Mouse (Mus musculus) midbrain, embryonic 16.5 days (tissue): Measurements from ENCODE around the gene Samsn1. TPM values are rescaled to one million over a fixed set of nuclear protein-coding genes. Genes with fewer than 3 reads are reported as not detected.

Experiments
- ATAC-seq: fragments of 200-750 bp; cut with Nextera tagmentation; 2 replicates; pipeline ENCODE4 v1.8.0; 2017; ENCODE audit warnings: moderate TSS enrichment
- H3K27ac ChIP-seq: fragments of 300-500 bp; sonication (generic); 2 replicates; pipeline ENCODE4 v1.5.1; 2014; ENCODE audit warnings: mild to moderate bottlenecking, low read length, mixed read lengths
- H3K27me3 ChIP-seq: fragments of 300-500 bp; sonication (generic); 2 replicates; pipeline ENCODE4 v1.6.1; 2014; ENCODE audit warnings: low read depth, low read length, mixed read lengths; ENCODE audit not compliant: control insufficient read depth, insufficient read depth
- H3K36me3 ChIP-seq: fragments of 300-500 bp; sonication (generic); 2 replicates; pipeline ENCODE4 v1.6.1; 2014; ENCODE audit warnings: mild to moderate bottlenecking, low read length, moderate library complexity, mixed read lengths; ENCODE audit not compliant: control insufficient read depth, insufficient read depth
- H3K4me1 ChIP-seq: fragments of 300-500 bp; sonication (generic); 2 replicates; pipeline ENCODE4 v1.6.1; 2014; ENCODE audit warnings: mild to moderate bottlenecking, low read length, mixed read lengths; ENCODE audit not compliant: control insufficient read depth, insufficient read depth
- H3K4me2 ChIP-seq: fragments of 300-500 bp; sonication (generic); 2 replicates; pipeline ENCODE4 v1.6.1; 2014; ENCODE audit warnings: mild to moderate bottlenecking, low read length, mixed read lengths
- H3K4me3 ChIP-seq: fragments of 300-500 bp; sonication (generic); 2 replicates; pipeline ENCODE4 v1.5.1; 2014; ENCODE audit warnings: low read depth, mild to moderate bottlenecking, low read length, moderate library complexity, mixed read lengths
- H3K9ac ChIP-seq: fragments of 300-500 bp; sonication (generic); 2 replicates; pipeline ENCODE4 v1.6.1; 2014; ENCODE audit warnings: low read depth, low read length, mixed read lengths
- H3K9me3 ChIP-seq: fragments of 300-500 bp; sonication (generic); replicated peaks from 2 replicates; pipeline ENCODE4 v1.6.1; 2014; ENCODE audit warnings: mild to moderate bottlenecking, low read length, mixed read lengths; ENCODE audit not compliant: control insufficient read depth, poor library complexity, severe bottlenecking
- WGBS: fragments of 180-500 bp; shearing (Covaris S2); extraction: QIAGEN DNeasy Blood & Tissue Kit; methylation state at CpG from one replicate; pipeline ENCODE4 v1.1.7; 2014; 5-methylcytosine and 5-hydroxymethylcytosine counted together
- polyA plus RNA-seq: library from polyadenylated mRNA; unstranded; fragments of >200 nt; fragmentation: Nextera tagmentation; extraction: Ambion mirVana; gene quantifications from 2 replicates; pipeline ENCODE4 v1.2.1, GENCODE M21; 2015

Gene Samsn1
- polyA plus RNA-seq, 1 experiment from 2014 or later = 1.1 TPM

- H3K27me3 ChIP-seq = no peaks in the 10 kb centered on the region
- 58% methylated on average over 2 of the region's 2 CpGs for WGBS
- H3K36me3 ChIP-seq = no peaks in the 10 kb centered on the region
- no peak overlapping the region for H3K9ac ChIP-seq
- ATAC-seq = no peak
- H3K27ac ChIP-seq = no peak overlapping the region
- no peak overlapping the region for H3K4me2 ChIP-seq
- H3K4me1 ChIP-seq = no peaks in the 10 kb centered on the region
- H3K9me3 ChIP-seq = no peaks in the 10 kb centered on the region
- H3K4me3 ChIP-seq = no peak overlapping the region
Observed at GRCm38 (mm10) chr16:75874508-75874907, 147.6 kb downstream of the Samsn1 start.

DNA sequence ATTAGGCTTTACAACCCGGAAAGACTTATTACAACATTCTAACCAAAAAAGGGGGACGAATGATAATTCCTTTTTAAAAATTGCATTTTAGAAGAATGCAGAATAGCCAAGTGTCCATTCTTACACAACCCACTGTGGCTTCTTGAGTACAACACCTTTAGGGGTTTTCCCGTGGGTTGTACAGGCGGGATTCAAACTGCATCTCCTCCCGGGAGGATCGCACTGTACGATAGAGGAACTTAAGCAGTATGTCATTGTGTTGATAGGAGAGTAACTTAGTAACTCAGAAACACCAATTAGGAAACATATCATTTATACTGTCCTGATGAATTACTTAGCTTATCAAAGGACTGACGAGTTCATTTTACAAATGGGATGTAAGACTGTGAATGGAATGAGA lies 149.8 kb downstream of the Samsn1 start:
- Histone ChIP-seq H3K9ac (no peak overlapping the region), H3K27ac (no peak overlapping the region), H3K9me3 (no peaks in the 10 kb centered on the region), H3K4me2 (no peak overlapping the region), H3K4me3 (no peak overlapping the region), H3K36me3 (no peaks in the 10 kb centered on the region), H3K4me1 (no peaks in the 10 kb centered on the region), H3K27me3 (no peaks in the 10 kb centered on the region)
- WGBS = 84% methylated on average over 8 of the region's 8 CpGs
- no peak for ATAC-seq

- no peak overlapping the region for H3K9ac ChIP-seq
- H3K4me2 ChIP-seq = no peak overlapping the region
- H3K4me3 ChIP-seq = no peak overlapping the region
- no peaks in the 10 kb centered on the region for H3K9me3 ChIP-seq
- 90% methylated on average over 6 of the region's 6 CpGs for WGBS
- no peak overlapping the region for H3K27ac ChIP-seq
- no peak for ATAC-seq
- H3K36me3 ChIP-seq = no peaks in the 10 kb centered on the region
- no peaks in the 10 kb centered on the region for H3K27me3 ChIP-seq
- no peaks in the 10 kb centered on the region for H3K4me1 ChIP-seq
Observed at GRCm38 (mm10) chr16:75867400-75867799, 154.7 kb downstream of the Samsn1 start.

DNA sequence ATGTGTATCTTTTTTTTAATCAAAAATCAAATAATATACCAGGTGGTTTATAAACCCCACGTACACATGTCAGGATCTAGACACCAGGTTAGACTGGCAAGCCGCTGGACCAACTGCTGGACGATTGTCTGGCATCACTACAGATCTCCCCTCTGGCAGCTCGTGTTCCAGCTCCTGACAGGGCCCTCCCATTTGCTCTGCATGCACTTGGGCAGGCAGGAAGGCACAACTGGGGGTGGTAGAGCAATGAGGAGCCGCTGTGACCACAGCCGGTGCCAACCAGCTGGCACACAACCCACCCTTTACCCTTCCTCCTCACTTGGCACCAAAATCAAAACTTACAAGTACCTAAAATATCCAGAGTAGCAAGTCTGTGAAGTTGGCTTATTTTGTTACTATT lies 156.6 kb downstream of the Samsn1 start:
- H3K9ac ChIP-seq = no peak overlapping the region
- H3K27me3 ChIP-seq = no peaks in the 10 kb centered on the region
- no peak overlapping the region for H3K27ac ChIP-seq
- no peaks in the 10 kb centered on the region for H3K36me3 ChIP-seq
- WGBS = 88% methylated on average over 6 of the region's 6 CpGs
- H3K4me3 ChIP-seq = no peak overlapping the region
- no peaks in the 10 kb centered on the region for H3K4me1 ChIP-seq
- no peak for ATAC-seq
- no peak overlapping the region for H3K4me2 ChIP-seq
- H3K9me3 ChIP-seq = no peaks in the 10 kb centered on the region

DNA sequence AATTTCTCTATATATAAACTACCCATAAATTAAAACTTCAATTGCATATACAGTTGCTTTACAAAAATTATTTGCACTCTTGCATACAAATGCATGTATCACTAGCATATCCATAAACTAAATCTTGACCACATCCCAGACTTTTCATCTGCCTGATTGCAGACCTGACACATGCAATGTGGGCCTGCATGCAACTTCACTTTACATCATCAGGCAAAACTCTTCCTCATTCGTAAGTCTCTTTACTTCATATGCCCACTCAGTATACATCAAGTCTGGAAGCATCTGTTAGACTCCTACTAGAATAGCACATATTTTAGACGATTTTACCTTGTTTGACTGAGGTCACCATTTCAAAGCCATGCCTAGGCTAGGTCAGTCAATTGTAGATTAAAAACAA lies 157.4 kb downstream of the Samsn1 start:
- H3K4me2 ChIP-seq = no peak overlapping the region
- no peaks in the 10 kb centered on the region for H3K36me3 ChIP-seq
- H3K4me3 ChIP-seq = no peak overlapping the region
- ATAC-seq = no peak
- no peaks in the 10 kb centered on the region for H3K27me3 ChIP-seq
- H3K9ac ChIP-seq = no peak overlapping the region
- no peaks in the 10 kb centered on the region for H3K4me1 ChIP-seq
- 88% methylated on average over 2 of the region's 2 CpGs for WGBS
- H3K27ac ChIP-seq = no peak overlapping the region
- no peaks in the 10 kb centered on the region for H3K9me3 ChIP-seq

- ATAC-seq = no peak
- Histone ChIP-seq H3K36me3 (no peaks in the 10 kb centered on the region), H3K4me1 (no peaks in the 10 kb centered on the region), H3K4me3 (no peak overlapping the region), H3K27me3 (no peaks in the 10 kb centered on the region), H3K9me3 (no peaks in the 10 kb centered on the region), H3K4me2 (no peak overlapping the region), H3K27ac (no peak overlapping the region), H3K9ac (no peak overlapping the region)
- WGBS = 82% methylated on average over 2 of the region's 2 CpGs
Observed at GRCm38 (mm10) chr16:75856343-75856742, 165.7 kb downstream of the Samsn1 start.

GRCm38 (mm10) chr16:75855402-75855801 lies 166.7 kb downstream of the Samsn1 start:
- Histone ChIP-seq H3K27ac (no peak overlapping the region), H3K27me3 (no peaks in the 10 kb centered on the region), H3K9ac (no peak overlapping the region), H3K36me3 (no peaks in the 10 kb centered on the region), H3K9me3 (no peaks in the 10 kb centered on the region), H3K4me3 (no peak overlapping the region), H3K4me1 (no peaks in the 10 kb centered on the region), H3K4me2 (no peak overlapping the region)
- WGBS = 93% methylated on average over 7 of the region's 7 CpGs
- ATAC-seq = no peak

- ATAC-seq = no peak
- Histone ChIP-seq H3K4me3 (no peak overlapping the region), H3K9ac (no peak overlapping the region), H3K27me3 (no peaks in the 10 kb centered on the region), H3K4me2 (no peak overlapping the region), H3K9me3 (no peaks in the 10 kb centered on the region), H3K36me3 (no peaks in the 10 kb centered on the region), H3K27ac (no peak overlapping the region), H3K4me1 (no peaks in the 10 kb centered on the region)
- WGBS = 83% methylated on average over 9 of the region's 9 CpGs
Observed at GRCm38 (mm10) chr16:75853556-75854271, 168.4 kb downstream of the Samsn1 start.

- no peak for ATAC-seq
- no peaks in the 10 kb centered on the region for H3K27me3 ChIP-seq
- no peak overlapping the region for H3K4me2 ChIP-seq
- H3K36me3 ChIP-seq = no peaks in the 10 kb centered on the region
- no peaks in the 10 kb centered on the region for H3K9me3 ChIP-seq
- WGBS = 68% methylated on average over 2 of the region's 2 CpGs
- H3K4me1 ChIP-seq = no peaks in the 10 kb centered on the region
- no peak overlapping the region for H3K27ac ChIP-seq
- no peak overlapping the region for H3K4me3 ChIP-seq
- H3K9ac ChIP-seq = no peak overlapping the region
Observed at GRCm38 (mm10) chr16:75852485-75852884, 169.6 kb downstream of the Samsn1 start.
